Mouse (Mus musculus) thymus, adult 2 months (tissue): Measurements from ENCODE around the gene Fam133b. TPM values are rescaled to one million over a fixed set of nuclear protein-coding genes. Genes with fewer than 3 reads are reported as not detected.

Source experiments
- DNase-seq: peaks from one replicate; pipeline ENCODE4 v3.0.0; 2021
- H3K27ac ChIP-seq: fragments of 200-500 bp; 2 replicates; pipeline ENCODE4 v1.5.1; 2012; ENCODE audit warnings: low read length, control low read depth; ENCODE audit not compliant: control insufficient read depth, insufficient read depth
- H3K27me3 ChIP-seq: fragments of 200-500 bp; 2 replicates; pipeline ENCODE4 v1.6.1; 2012; ENCODE audit warnings: mild to moderate bottlenecking, low read length, moderate library complexity, mixed read lengths; ENCODE audit not compliant: control insufficient read depth, insufficient read depth
- H3K36me3 ChIP-seq: fragments of 200-500 bp; 2 replicates; pipeline ENCODE4 v1.6.1; 2012; ENCODE audit warnings: mild to moderate bottlenecking, low read length, moderate library complexity; ENCODE audit not compliant: control insufficient read depth, insufficient read depth
- H3K4me1 ChIP-seq: fragments of 200-500 bp; replicated peaks from 2 replicates; pipeline ENCODE4 v1.6.1; 2012; ENCODE audit warnings: low read length; ENCODE audit not compliant: control insufficient read depth, insufficient read depth
- H3K4me3 ChIP-seq: fragments of 200-500 bp; 2 replicates; pipeline ENCODE4 v1.5.1; 2012; ENCODE audit warnings: mild to moderate bottlenecking, low read length, control low read depth, moderate library complexity; ENCODE audit not compliant: control insufficient read depth, insufficient read depth
- CTCF ChIP-seq: fragments of 200-500 bp; IDR thresholded peaks from 2 replicates; pipeline ENCODE4 v1.5.1; 2012; ENCODE audit warnings: mild to moderate bottlenecking, control low read depth, low read length, moderate library complexity, borderline replicate concordance; ENCODE audit not compliant: control insufficient read depth, poor library complexity, insufficient read depth; ENCODE audit errors: extremely low read depth
- POLR2A ChIP-seq: fragments of 200-500 bp; IDR thresholded peaks from 2 replicates; pipeline ENCODE4 v1.6.1; 2012; ENCODE audit warnings: mild to moderate bottlenecking, low read length, control low read depth, moderate library complexity; ENCODE audit not compliant: control insufficient read depth, poor library complexity, insufficient read depth; ENCODE audit errors: extremely low read depth
- WGBS: fragments of 180-500 bp; shearing (Covaris S2); methylation state at CpG from one replicate; pipeline ENCODE4 v1.1.7; 2018; 5-methylcytosine and 5-hydroxymethylcytosine counted together
- polyA plus RNA-seq: library from polyadenylated mRNA; depleted of rRNA; stranded (reverse); fragments of >200 nt; gene quantifications from 2 replicates; pipeline ENCODE4 v1.2.3, GENCODE M21; 2012

The Fam133b gene
- polyA plus RNA-seq, 1 experiment, result 13.7 TPM

- no peak overlapping the region for H3K4me3 ChIP-seq
- H3K27me3 ChIP-seq, result no peaks in the 10 kb centered on the region
- H3K36me3 ChIP-seq, result no peaks in the 10 kb centered on the region
- H3K4me1 ChIP-seq, result peaks cover 5% of the 10 kb centered on the region; the same call in 1 of the 2 replicates
- DNase-seq, result no peak
- 88% methylated on average over 3 of the region's 3 CpGs for WGBS
- H3K27ac ChIP-seq, result no peak overlapping the region
- TF ChIP-seq CTCF (no peak), POLR2A (no peak)
Observed at GRCm38 (mm10) chr5:3509503-3509902, 34.1 kb upstream of the Fam133b start.

- WGBS, result 84% methylated on average over 10 of the region's 10 CpGs
- Histone ChIP-seq H3K36me3 (no peaks in the 10 kb centered on the region), H3K27ac (no peak overlapping the region), H3K27me3 (no peaks in the 10 kb centered on the region), H3K4me1 (peaks cover 5% of the 10 kb centered on the region; the same call in 1 of the 2 replicates), H3K4me3 (no peak overlapping the region)
- TF ChIP-seq POLR2A, result no peak
- no peak for TF ChIP-seq CTCF
- no peak for DNase-seq
Observed at GRCm38 (mm10) chr5:3511097-3511795, 32.4 kb upstream of the Fam133b start.

- no peaks in the 10 kb centered on the region for H3K27me3 ChIP-seq
- DNase-seq, result no peak
- H3K4me3 ChIP-seq, result no peak overlapping the region
- no peaks in the 10 kb centered on the region for H3K36me3 ChIP-seq
- TF ChIP-seq POLR2A (no peak), CTCF (no peak)
- H3K4me1 ChIP-seq, result peaks cover 5% of the 10 kb centered on the region; the same call in 1 of the 2 replicates
- WGBS, result 22% methylated on average over 4 of the region's 4 CpGs
- no peak overlapping the region for H3K27ac ChIP-seq
Observed at GRCm38 (mm10) chr5:3512584-3512983, 31.0 kb upstream of the Fam133b start.

- DNase-seq, result no peak
- Histone ChIP-seq H3K36me3 (0 out of 2 replicates have a peak, but pooled peaks cover 9% of the 10 kb centered on the region), H3K27me3 (no peaks in the 10 kb centered on the region), H3K27ac (no peak overlapping the region), H3K4me3 (no peak overlapping the region), H3K4me1 (peaks cover 4% of the 10 kb centered on the region; the same call in 1 of the 2 replicates)
- TF ChIP-seq CTCF (no peak), POLR2A (no peak)
- WGBS, result 69% methylated on average over 8 of the region's 8 CpGs
Observed at GRCm38 (mm10) chr5:3514901-3515311, 28.7 kb upstream of the Fam133b start.

- TF ChIP-seq CTCF, result no peak
- no peak for TF ChIP-seq POLR2A
- no peaks in the 10 kb centered on the region for H3K27me3 ChIP-seq
- 94% methylated on average over 9 of the region's 9 CpGs for WGBS
- 0 out of 2 replicates have a peak, but pooled peaks cover 9% of the 10 kb centered on the region for H3K36me3 ChIP-seq
- no peak overlapping the region for H3K4me3 ChIP-seq
- H3K4me1 ChIP-seq, result peaks cover 4% of the 10 kb centered on the region; the same call in 1 of the 2 replicates
- no peak for DNase-seq
- H3K27ac ChIP-seq, result no peak overlapping the region
Observed at GRCm38 (mm10) chr5:3515477-3515876, 28.2 kb upstream of the Fam133b start.

GRCm38 (mm10) chr5:3516481-3517075 is 27.1 kb upstream of the Fam133b start:
- H3K4me1 ChIP-seq, result peaks cover 4% of the 10 kb centered on the region; the same call in 1 of the 2 replicates
- peak; percentile 35 for DNase-seq
- peaks cover 14% of the 10 kb centered on the region; the same call in 1 of the 2 replicates for H3K36me3 ChIP-seq
- H3K27me3 ChIP-seq, result no peaks in the 10 kb centered on the region
- H3K27ac ChIP-seq, result no peak overlapping the region
- WGBS, result 75% methylated on average over 9 of the region's 9 CpGs
- no peak overlapping the region for H3K4me3 ChIP-seq
- TF ChIP-seq POLR2A (no peak), CTCF (no peak)
